Mouse (Mus musculus) liver, adult 2 months (tissue): ENCODE results near the gene Naxd. TPM values are rescaled to one million over a fixed set of nuclear protein-coding genes. Genes with fewer than 3 reads are reported as not detected.
"Not testable (repeated sequence)": the region's sequence is repeated elsewhere in the genome, so short reads cannot be mapped to it uniquely, and the experiment has no call there.

ENCODE experiments used
- DNase-seq: peaks from one replicate; pipeline ENCODE4 v3.0.0-alpha.2; 2011; ENCODE audit warnings: low read depth, low spot score; ENCODE audit errors: extremely low read depth
- H3K27ac ChIP-seq: fragments of 200-500 bp; replicated peaks from 2 replicates; pipeline ENCODE4 v1.5.1; 2012; ENCODE audit warnings: low read depth, mild to moderate bottlenecking, control low read depth, inconsistent platforms, low read length; ENCODE audit not compliant: insufficient read depth
- H3K27me3 ChIP-seq: fragments of 200-500 bp; 2 replicates; pipeline ENCODE4 v1.6.1; 2012; ENCODE audit warnings: mild to moderate bottlenecking, moderate library complexity, low read length, inconsistent platforms; ENCODE audit not compliant: control insufficient read depth, insufficient read depth
- H3K36me3 ChIP-seq: fragments of 200-500 bp; 2 replicates; pipeline ENCODE4 v1.6.1; 2012; ENCODE audit warnings: low read length, inconsistent platforms; ENCODE audit not compliant: control insufficient read depth, insufficient read depth
- H3K4me1 ChIP-seq: fragments of 200-500 bp; 2 replicates; pipeline ENCODE4 v1.6.1; 2011; ENCODE audit warnings: low read length; ENCODE audit not compliant: control insufficient read depth, insufficient read depth
- H3K4me3 ChIP-seq: fragments of 200-500 bp; 2 replicates; pipeline ENCODE4 v1.5.1; 2011; ENCODE audit warnings: low read depth, mild to moderate bottlenecking, control low read depth, low read length, moderate library complexity; ENCODE audit not compliant: insufficient read depth
- H3K79me2 ChIP-seq: fragments of 200-500 bp; 2 replicates; pipeline ENCODE4 v1.6.1; 2012; ENCODE audit warnings: inconsistent platforms, mild to moderate bottlenecking, low read length, moderate library complexity; ENCODE audit not compliant: control insufficient read depth, insufficient read depth
- H3K9ac ChIP-seq: fragments of 200-500 bp; 2 replicates; pipeline ENCODE4 v1.6.1; 2012; ENCODE audit warnings: low read depth, mild to moderate bottlenecking, control low read depth, inconsistent platforms, low read length
- CTCF ChIP-seq: fragments of 200-500 bp; IDR thresholded peaks from 2 replicates; pipeline ENCODE4 v1.5.1; 2011; ENCODE audit warnings: low read depth, low read length, control low read depth
- POLR2A ChIP-seq: fragments of 200-500 bp; IDR thresholded peaks from 2 replicates; pipeline ENCODE4 v1.6.1; 2011; ENCODE audit warnings: low read length, control low read depth; ENCODE audit not compliant: insufficient read depth; ENCODE audit errors: extremely low read depth
- WGBS: fragments of 180-500 bp; shearing (Covaris S2); methylation state at CpG from one replicate; pipeline ENCODE4 v1.1.7; 2018; 5-methylcytosine and 5-hydroxymethylcytosine counted together
- polyA plus RNA-seq: library from polyadenylated mRNA; depleted of rRNA; stranded (reverse); fragments of >200 nt; gene quantifications from 2 replicates; pipeline ENCODE4 v1.2.3, GENCODE M21; 2012
- total RNA-seq: library from RNA; depleted of rRNA; stranded (reverse); fragments of >200 nt; gene quantifications from 2 replicates; pipeline ENCODE4 v1.2.3, GENCODE M21; 2014

The Naxd gene
- total and polyA plus RNA-seq, 2 experiments: 84.7 to 110 TPM

- 0 out of 2 replicates have a peak, but pooled peaks cover 3% of the 10 kb centered on the region for H3K79me2 ChIP-seq
- no peak overlapping the region for H3K9ac ChIP-seq
- WGBS: 20% methylated on average over 3 of the region's 3 CpGs
- peaks cover 10% of the 10 kb centered on the region for H3K4me1 ChIP-seq
- DNase-seq: peak; percentile 63
- TF ChIP-seq POLR2A: no peak
- no peak for TF ChIP-seq CTCF
- no peak overlapping the region for H3K4me3 ChIP-seq
- H3K27ac ChIP-seq: no peak overlapping the region
- no peaks in the 10 kb centered on the region for H3K27me3 ChIP-seq
- H3K36me3 ChIP-seq: no peaks in the 10 kb centered on the region
Measured at GRCm38 (mm10) chr8:11481876-11482275, 15.4 kb upstream of the Naxd start.

- 66% methylated on average over 3 of the region's 3 CpGs for WGBS
- no peak for TF ChIP-seq POLR2A
- no peak for TF ChIP-seq CTCF
- H3K4me1 ChIP-seq: peaks cover 7% of the 10 kb centered on the region
- H3K27me3 ChIP-seq: no peaks in the 10 kb centered on the region
- DNase-seq: no peak
- no peak overlapping the region for H3K4me3 ChIP-seq
- no peaks in the 10 kb centered on the region for H3K36me3 ChIP-seq
- H3K9ac ChIP-seq: no peak overlapping the region
- 0 out of 2 replicates have a peak, but pooled peaks cover 3% of the 10 kb centered on the region for H3K79me2 ChIP-seq
- H3K27ac ChIP-seq: no peak overlapping the region
Measured at GRCm38 (mm10) chr8:11482537-11482936, 14.8 kb upstream of the Naxd start.

- no peaks in the 10 kb centered on the region for H3K36me3 ChIP-seq
- TF ChIP-seq POLR2A: no peak
- TF ChIP-seq CTCF: peak; percentile 87
- H3K4me3 ChIP-seq: no peak overlapping the region
- H3K9ac ChIP-seq: no peak overlapping the region
- WGBS: 5% methylated on average over 7 of the region's 7 CpGs
- no peaks in the 10 kb centered on the region for H3K79me2 ChIP-seq
- no peaks in the 10 kb centered on the region for H3K27me3 ChIP-seq
- peak; percentile 43 for DNase-seq
- H3K27ac ChIP-seq: no peak overlapping the region
- peaks cover 7% of the 10 kb centered on the region for H3K4me1 ChIP-seq
Measured at GRCm38 (mm10) chr8:11486142-11486541, 11.2 kb upstream of the Naxd start.

- DNase-seq: no peak
- WGBS: 62% methylated on average over 4 of the region's 4 CpGs
- no peak overlapping the region for H3K4me3 ChIP-seq
- H3K4me1 ChIP-seq: 0 out of 2 replicates have a peak, but pooled peaks cover 1% of the 10 kb centered on the region
- H3K27me3 ChIP-seq: no peaks in the 10 kb centered on the region
- H3K36me3 ChIP-seq: no peaks in the 10 kb centered on the region
- H3K27ac ChIP-seq: no peak overlapping the region
- TF ChIP-seq POLR2A (no peak), CTCF (no peak)
- no peaks in the 10 kb centered on the region for H3K79me2 ChIP-seq
- H3K9ac ChIP-seq: no peak overlapping the region
Measured at GRCm38 (mm10) chr8:11487229-11487628, 10.1 kb upstream of the Naxd start.

GRCm38 (mm10) chr8:11492340-11492739 lies 5.0 kb upstream of the Naxd start:
- H3K9ac ChIP-seq, H3K36me3 ChIP-seq, H3K4me3 ChIP-seq, H3K27me3 ChIP-seq, H3K79me2 ChIP-seq, H3K4me1 ChIP-seq, H3K27ac ChIP-seq, DNase-seq: not testable (repeated sequence)
- WGBS: 91% methylated on average over 2 of the region's 2 CpGs

GRCm38 (mm10) chr8:11498281-11498680 lies 975 bp downstream of the Naxd start:
- DNase-seq: peak; percentile 14
- Histone ChIP-seq H3K4me3 (no peak overlapping the region), H3K9ac (no peak overlapping the region; the same call in 1 of the 2 replicates), H3K27me3 (no peaks in the 10 kb centered on the region), H3K79me2 (peaks cover 15% of the 10 kb centered on the region; the same call in 1 of the 2 replicates), H3K27ac (no peak overlapping the region), H3K4me1 (peaks cover 14% of the 10 kb centered on the region), H3K36me3 (peaks cover 2% of the 10 kb centered on the region; the same call in 1 of the 2 replicates)
- WGBS: 56% methylated on average over 12 of the region's 12 CpGs
- no peak for TF ChIP-seq POLR2A
- no peak for TF ChIP-seq CTCF
